Mouse (Mus musculus): Measurements from ENCODE around the gene 6030408B16Rik.

DNA sequence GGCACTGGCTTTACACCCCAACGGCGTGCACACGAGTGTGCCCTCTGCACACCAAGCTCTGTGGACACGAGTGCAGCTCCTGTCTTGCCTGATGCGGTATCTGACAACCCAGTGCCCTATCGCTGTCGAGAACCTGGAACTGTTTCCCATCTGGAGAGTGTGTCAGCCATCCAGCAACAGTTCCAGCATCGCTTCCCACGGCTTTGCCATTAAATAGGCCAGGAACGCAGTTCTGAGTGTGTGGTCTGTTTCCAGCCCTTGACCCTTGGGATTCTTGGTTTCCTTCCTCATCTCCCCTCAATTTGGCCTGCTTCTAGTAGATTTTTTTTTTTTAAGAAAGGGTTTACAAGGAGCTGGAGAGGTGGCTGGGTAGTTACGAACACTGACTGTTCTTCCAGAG lies 3.1 kb downstream of the 6030408B16Rik start:
- TF ChIP-seq TAL1 (IDR thresholded peaks at IDR 0.05; ENCODE audit: low read length) (no peak), GATA1 (IDR thresholded peaks at IDR 0.05; ENCODE audit: low read length) (no peak)

All from erythroblast, embryonic 14.5 days (primary cell).